Mouse (Mus musculus) MEL (cell line): ENCODE data around the gene Cnot6l. TPM values are rescaled to one million over a fixed set of nuclear protein-coding genes. Genes with fewer than 3 reads are reported as not detected.
A peak's percentile ranks its signal among the peaks of the same experiment; 100 is the strongest.

Source experiments
- DNase-seq: peaks from one replicate; pipeline ENCODE4 v3.0.0; 2011; ENCODE audit warnings: low read depth, low spot score
- H3K27ac ChIP-seq: 2 replicates; pipeline ENCODE4 v1.5.1; 2012; ENCODE audit warnings: low read depth, mild to moderate bottlenecking, control low read depth, low read length, moderate library complexity; ENCODE audit not compliant: control insufficient read depth
- H3K27me3 ChIP-seq, 2 experiments: fragments of 150-350 bp in 1 of 2; sonication (generic) in 1 of 2; 2 replicates each; pipeline ENCODE4 v1.6.1; 2012; ENCODE audit warnings: low read length in 2 of 2, mild to moderate bottlenecking in 2 of 2, improper control_type of control experiment in 1 of 2, moderate library complexity in 1 of 2; ENCODE audit not compliant: insufficient read depth in 2 of 2, control insufficient read depth in 1 of 2
- H3K36me3 ChIP-seq, 2 experiments: 2 replicates each; pipeline ENCODE4 v1.6.1; 2012 to 2014; ENCODE audit warnings: low read length in 2 of 2, improper control_type of control experiment in 1 of 2, inconsistent platforms in 1 of 2, mild to moderate bottlenecking in 1 of 2; ENCODE audit not compliant: insufficient read depth in 2 of 2, control insufficient read depth in 1 of 2
- H3K4me1 ChIP-seq, 2 experiments: fragments of 150-350 bp in 1 of 2; sonication (generic) in 1 of 2; 2 replicates each; pipeline ENCODE4 v1.6.1; 2012; ENCODE audit warnings: low read length in 2 of 2, improper control_type of control experiment in 1 of 2, mild to moderate bottlenecking in 1 of 2; ENCODE audit not compliant: insufficient read depth in 2 of 2, control insufficient read depth in 1 of 2
- H3K4me3 ChIP-seq, 2 experiments: fragments of 150-350 bp in 1 of 2; sonication (generic) in 1 of 2; 2 replicates each; pipeline ENCODE4 v1.5.1; 2012; ENCODE audit warnings: low read depth in 2 of 2, low read length in 2 of 2, mild to moderate bottlenecking in 2 of 2, moderate library complexity in 2 of 2, control low read depth in 1 of 2, improper control_type of control experiment in 1 of 2; ENCODE audit not compliant: control insufficient read depth in 1 of 2, insufficient read depth in 1 of 2
- H3K79me2 ChIP-seq: 2 replicates; pipeline ENCODE4 v1.6.1; 2012; ENCODE audit warnings: mild to moderate bottlenecking, low read length, moderate library complexity; ENCODE audit not compliant: control insufficient read depth, poor library complexity, insufficient read depth
- H3K9ac ChIP-seq: 2 replicates; pipeline ENCODE4 v1.6.1; 2012; ENCODE audit warnings: low read depth, mild to moderate bottlenecking, control low read depth, low read length, moderate library complexity; ENCODE audit not compliant: control insufficient read depth, poor library complexity, severe bottlenecking
- H3K9me3 ChIP-seq: fragments of 150-350 bp; sonication (generic); replicated peaks from 2 replicates; pipeline ENCODE4 v1.6.1; 2012; ENCODE audit warnings: mild to moderate bottlenecking, low read length, improper control_type of control experiment, moderate library complexity; ENCODE audit not compliant: insufficient read depth
- BHLHE40 ChIP-seq: IDR thresholded peaks from 2 replicates; pipeline ENCODE4 v1.6.1; 2012; ENCODE audit warnings: low read depth, mild to moderate bottlenecking, inconsistent platforms, low read length, improper control_type of control experiment, borderline replicate concordance
- CTCF ChIP-seq, 3 experiments: IDR thresholded peaks in 2 of 3; conservative IDR thresholded peaks in 1 of 3; 2 replicates each; pipeline ENCODE4 v1.5.1; 2011 to 2012; ENCODE audit warnings: low read length in 3 of 3, low read depth in 2 of 3, mild to moderate bottlenecking in 2 of 3, improper control_type of control experiment in 1 of 3, inconsistent platforms in 1 of 3, mixed read lengths in 1 of 3, moderate library complexity in 1 of 3; ENCODE audit not compliant: control insufficient read depth in 1 of 3, insufficient read depth in 1 of 3, poor library complexity in 1 of 3, severe bottlenecking in 1 of 3
- E2F4 ChIP-seq: IDR thresholded peaks from 2 replicates; pipeline ENCODE4 v1.6.1; 2011; ENCODE audit warnings: low read depth, low read length, improper control_type of control experiment, borderline replicate concordance
- GATA1 ChIP-seq: IDR thresholded peaks from 2 replicates; pipeline ENCODE4 v1.6.1; 2011; ENCODE audit warnings: low read depth, low read length, improper control_type of control experiment
- HCFC1 ChIP-seq: IDR thresholded peaks from 2 replicates; pipeline ENCODE4 v1.6.1; 2012; ENCODE audit warnings: low read depth, mild to moderate bottlenecking, inconsistent platforms, low read length, improper control_type of control experiment, moderate library complexity
- JUND ChIP-seq: IDR thresholded peaks from 2 replicates; pipeline ENCODE4 v1.6.1; 2011; ENCODE audit warnings: low read depth, mild to moderate bottlenecking, improper control_type of control experiment, low read length
- KAT2A ChIP-seq: conservative IDR thresholded peaks from 2 replicates; pipeline ENCODE4 v1.6.1; 2012; ENCODE audit warnings: low read depth, low read length, improper control_type of control experiment, inconsistent platforms
- MAFK ChIP-seq: IDR thresholded peaks from 2 replicates; pipeline ENCODE4 v1.6.1; 2011; ENCODE audit warnings: low read depth, mild to moderate bottlenecking, low read length, improper control_type of control experiment, borderline replicate concordance
- MAZ ChIP-seq: IDR thresholded peaks from 2 replicates; pipeline ENCODE4 v1.6.1; 2012; ENCODE audit warnings: low read depth, mild to moderate bottlenecking, inconsistent platforms, low read length, improper control_type of control experiment
- MEF2A ChIP-seq: IDR thresholded peaks from 2 replicates; pipeline ENCODE4 v1.6.1; 2014; ENCODE audit warnings: low read depth, mild to moderate bottlenecking, inconsistent platforms, low read length, improper control_type of control experiment; ENCODE audit not compliant: poor library complexity, insufficient replicate concordance, severe bottlenecking; ENCODE audit errors: extremely low read depth
- MXI1 ChIP-seq: IDR thresholded peaks from 2 replicates; pipeline ENCODE4 v1.6.1; 2011; ENCODE audit warnings: mild to moderate bottlenecking, low read depth, low read length, improper control_type of control experiment
- MYC ChIP-seq: IDR thresholded peaks from 2 replicates; pipeline ENCODE4 v1.6.1; 2011; ENCODE audit warnings: low read depth, mild to moderate bottlenecking, low read length, improper control_type of control experiment, moderate library complexity
- NELFE ChIP-seq: IDR thresholded peaks from 2 replicates; pipeline ENCODE4 v1.6.1; 2011; ENCODE audit warnings: low read depth, low read length, improper control_type of control experiment
- POLR2AphosphoS5 ChIP-seq: IDR thresholded peaks from 2 replicates; pipeline ENCODE4 v1.6.1; 2012; ENCODE audit warnings: low read depth, borderline replicate concordance, mild to moderate bottlenecking, inconsistent platforms, low read length, moderate library complexity, mixed read lengths
- RCOR1 ChIP-seq: IDR thresholded peaks from 2 replicates; pipeline ENCODE4 v1.6.1; 2012; ENCODE audit warnings: low read depth, mild to moderate bottlenecking, inconsistent platforms, low read length, improper control_type of control experiment
- SIN3A ChIP-seq: IDR thresholded peaks from 2 replicates; pipeline ENCODE4 v1.6.1; 2012; ENCODE audit warnings: low read length, improper control_type of control experiment, inconsistent platforms
- SMC3 ChIP-seq: IDR thresholded peaks from 2 replicates; pipeline ENCODE4 v1.6.1; 2011; ENCODE audit warnings: low read depth, low read length, improper control_type of control experiment
- UBTF ChIP-seq: IDR thresholded peaks from 2 replicates; pipeline ENCODE4 v1.6.1; 2012; ENCODE audit warnings: low read depth, mild to moderate bottlenecking, inconsistent platforms, low read length, improper control_type of control experiment, moderate library complexity, borderline replicate concordance; ENCODE audit not compliant: insufficient read depth
- ZKSCAN1 ChIP-seq: IDR thresholded peaks from 2 replicates; pipeline ENCODE4 v1.6.1; 2012; ENCODE audit warnings: low read depth, mild to moderate bottlenecking, inconsistent platforms, low read length, improper control_type of control experiment, moderate library complexity
- ZNF384 ChIP-seq: IDR thresholded peaks from 2 replicates; pipeline ENCODE4 v1.6.1; 2012; ENCODE audit warnings: low read depth, mild to moderate bottlenecking, inconsistent platforms, low read length, improper control_type of control experiment
- polyA plus RNA-seq, 2 experiments: library from polyadenylated mRNA; stranded (reverse) in 1 of 2; unstranded in 1 of 2; fragments of >175 nt in 1 of 2; fragments of >200 nt in 1 of 2; gene quantifications; 2 replicates each; pipeline versions ENCODE4 v1.2.1 to v1.2.4; 2012; ENCODE audit warnings: low replicate concordance in 2 of 2, low read depth in 1 of 2; ENCODE audit not compliant: insufficient read length in 2 of 2, insufficient read depth in 1 of 2, missing spikeins in 1 of 2
- total RNA-seq: library from RNA; depleted of rRNA; stranded (reverse); fragments of 300-350 nt; gene quantifications from 2 replicates; pipeline ENCODE4 v1.2.3, GENCODE M21; 2012

Gene Cnot6l
- total and polyA plus RNA-seq, 3 experiments: 10.2 to 21.2 TPM; not detected in 1

DNA sequence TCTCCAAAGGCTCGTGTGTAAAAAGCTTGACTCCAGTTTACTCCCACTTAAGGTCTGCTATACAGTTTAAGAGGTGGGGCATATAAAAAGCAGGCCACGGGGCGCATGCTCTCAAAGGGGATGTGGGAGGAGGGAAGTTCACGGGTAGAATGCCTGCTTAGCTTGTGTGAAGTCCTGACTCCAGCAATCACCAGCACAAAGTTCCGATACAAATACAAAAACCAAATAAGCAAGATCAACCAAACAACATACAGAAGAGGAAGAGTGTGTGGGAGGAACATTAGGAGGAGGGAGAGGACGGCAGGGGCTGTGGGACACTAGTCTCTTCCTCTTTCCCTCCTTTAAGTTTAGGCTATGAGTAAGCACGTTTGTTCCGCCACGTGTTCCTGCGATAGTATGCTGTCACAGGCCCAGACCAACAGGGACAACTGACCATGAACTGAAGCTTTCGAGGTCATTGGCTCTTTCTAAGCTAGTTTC is 12.9 kb upstream of the Cnot6l start (continued):
- TF ChIP-seq CTCF (IDR thresholded peaks at IDR 0.05 in 2 of 3, conservative IDR thresholded peaks at IDR 0.05 in 1 of 3; ENCODE audit: control insufficient read depth in 1 of 3, insufficient read depth in 1 of 3, low read depth in 2 of 3, low read length in 3 of 3, poor library complexity in 1 of 3, severe bottlenecking in 1 of 3): no peak
- no peak for TF ChIP-seq JUND
- TF ChIP-seq ZNF384: no peak
- TF ChIP-seq BHLHE40: 0 out of 2 replicates have a peak, but pooled peaks have one; percentile 30
- no peak for TF ChIP-seq KAT2A
- TF ChIP-seq MAFK: no peak
- TF ChIP-seq E2F4: peak; percentile 60; the same call in 1 of the 2 replicates
- peak; percentile 100 for TF ChIP-seq MYC
- TF ChIP-seq RCOR1: no peak
- TF ChIP-seq SIN3A: peak; percentile 87
- TF ChIP-seq MAZ: peak; percentile 48; the same call in 1 of the 2 replicates
- peak; percentile 96 for TF ChIP-seq MXI1
- 0 out of 2 replicates have a peak, but pooled peaks have one; percentile 17 for TF ChIP-seq GATA1
- TF ChIP-seq HCFC1: peak; percentile 59
- peak; percentile 84 for TF ChIP-seq NELFE
- no peak for TF ChIP-seq MEF2A
- TF ChIP-seq ZKSCAN1: no peak
- TF ChIP-seq, all 39 proteins: peak for 18

DNA sequence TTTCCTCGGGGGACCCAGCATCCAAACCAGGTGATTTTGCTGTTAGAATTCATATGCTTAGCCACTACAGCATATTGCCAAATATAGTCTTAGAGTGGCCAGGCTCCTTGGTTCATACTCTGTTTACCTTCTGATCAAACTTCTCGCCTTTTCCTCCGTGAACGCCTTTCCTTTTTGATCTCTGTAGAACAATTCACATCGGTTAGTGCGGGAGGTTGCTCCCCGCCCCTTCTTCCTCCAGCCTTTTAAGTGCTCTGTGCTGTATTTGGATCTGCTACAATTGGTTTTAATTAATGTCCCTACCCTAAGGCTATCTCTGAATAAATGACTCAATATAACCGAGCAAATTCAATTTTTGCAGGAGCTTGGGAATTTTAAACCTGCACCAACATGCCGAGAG is 12.2 kb upstream of the Cnot6l start:
- peak overlapping the region; percentile 76 for H3K9ac ChIP-seq
- H3K27me3 ChIP-seq: no peaks in the 10 kb centered on the region
- TF ChIP-seq MXI1: no peak
- 0 out of 2 replicates have a peak, but pooled peaks have one; percentile 3 for TF ChIP-seq MAZ
- TF ChIP-seq E2F4: no peak
- TF ChIP-seq SMC3: no peak
- no peak for TF ChIP-seq POLR2AphosphoS5
- TF ChIP-seq UBTF: no peak
- H3K4me3 ChIP-seq: peak overlapping the region; percentile 71 to 85
- H3K4me1 ChIP-seq: peaks cover 10 to 11% of the 10 kb centered on the region in 2 experiments
- H3K79me2 ChIP-seq: no peaks in the 10 kb centered on the region; the same call in 1 of the 2 replicates
- no peaks in the 10 kb centered on the region for H3K9me3 ChIP-seq
- peaks cover 0 to 19% of the 10 kb centered on the region in 2 experiments; a peak in 2 of 4 replicates for H3K36me3 ChIP-seq
- peak overlapping the region; percentile 96 for H3K27ac ChIP-seq
- peak; percentile 75 for DNase-seq
